Mouse (Mus musculus): ENCODE measurements around the gene Efna4. TPM values are rescaled to one million over a fixed set of nuclear protein-coding genes. Genes with fewer than 3 reads are reported as not detected.

Gene Efna4
- total RNA-seq, 4 experiments from 2014 or later: not detected

Other genes with a start within 250 kb of the Efna4 start
- 10 to 100 TPM; 15.5 to 22.2 (median 18.9) TPM for gene Rusc1, start 244.7 kb downstream of the Efna4 start, total RNA-seq (2022)
- gene Gm43738, start 236.9 kb downstream of the Efna4 start, total RNA-seq (2022): not detected
- gene Fdps, start 236.1 kb downstream of the Efna4 start, total RNA-seq (2022): 10 to 100 TPM; 25.9 to 30.1 (median 27.9) TPM
- under 1 TPM in 1 of 4 experiments, not detected in 3; 0.11 TPM for gene Pklr, start 201.9 kb downstream of the Efna4 start, total RNA-seq (2022)
- gene Hcn3, start 177.8 kb downstream of the Efna4 start, total RNA-seq (2022): under 1 TPM in 3 of 4 experiments, not detected in 1; 0.44 to 0.68 (median 0.51) TPM
- 10 to 100 TPM; 13.6 to 21.5 (median 15.1) TPM for gene Clk2, start 173.2 kb downstream of the Efna4 start, total RNA-seq (2022)
- gene Scamp3, start 160.6 kb downstream of the Efna4 start, total RNA-seq (2022): 10 to 100 TPM; 35.7 to 40.0 (median 37.3) TPM
- 10 to 100 TPM; 19.2 to 22.6 (median 20.3) TPM for gene Fam189b, start 154.9 kb downstream of the Efna4 start, total RNA-seq (2022)
- gene Gba, start 135.1 kb downstream of the Efna4 start, total RNA-seq (2022): 10 to 100 TPM; 14.4 to 21.5 (median 19.2) TPM
- 1 to 10 TPM; 1.8 to 6.1 (median 3.4) TPM for gene Thbs3, start 122.8 kb downstream of the Efna4 start, total RNA-seq (2022)
- gene Mtx1, start 110.9 kb downstream of the Efna4 start, total RNA-seq (2022): 10 to 100 TPM; 32.0 to 44.5 (median 38.3) TPM
- 1 to 10 TPM in 1 of 4 experiments, under 1 TPM in 3; 0.24 to 1.0 (median 0.52) TPM for gene Muc1, start 109.0 kb downstream of the Efna4 start, total RNA-seq (2022)
- gene Krtcap2, start 92.1 kb downstream of the Efna4 start, total RNA-seq (2022): 10 to 100 TPM; 64.7 to 88.3 (median 74.6) TPM
- under 1 TPM; 0.10 to 0.45 (median 0.11) TPM for gene Trim46, start 91.7 kb downstream of the Efna4 start, total RNA-seq (2022)
- gene Dpm3, start 78.7 kb downstream of the Efna4 start, total RNA-seq (2022): 10 to 100 TPM; 15.9 to 28.8 (median 19.6) TPM
- 1 to 10 TPM; 6.3 to 9.0 (median 7.7) TPM for gene Slc50a1, start 67.5 kb downstream of the Efna4 start, total RNA-seq (2022)
- 10 to 100 TPM in 1 of 4 experiments, 1 to 10 TPM in 3; 8.7 to 10.8 (median 8.8) TPM for gene Efna1, start 56.9 kb downstream of the Efna4 start, total RNA-seq (2022)
- not detected for gene Efna3, start 15.1 kb downstream of the Efna4 start, total RNA-seq (2022)
- gene Adam15, start 12.0 kb upstream of the Efna4 start, total RNA-seq (2022): 10 to 100 TPM; 13.0 to 17.0 (median 16.4) TPM
- under 1 TPM in 1 of 4 experiments, not detected in 3; 0.13 TPM for gene Dcst2, start 23.9 kb upstream of the Efna4 start, total RNA-seq (2022)
- not detected for gene Dcst1, start 27.2 kb upstream of the Efna4 start, total RNA-seq (2022)
- gene Zbtb7b, start 56.7 kb upstream of the Efna4 start, total RNA-seq (2022): 10 to 100 TPM; 24.0 to 29.5 (median 27.7) TPM
- 1 to 10 TPM in 1 of 4 experiments, not detected in 3; 2.8 TPM for gene Lenep, start 64.8 kb upstream of the Efna4 start, total RNA-seq (2022)
- 10 to 100 TPM; 37.8 to 46.1 (median 41.6) TPM for gene Flad1, start 73.8 kb upstream of the Efna4 start, total RNA-seq (2022)
- gene Cks1b, start 80.4 kb upstream of the Efna4 start, total RNA-seq (2022): 1 to 10 TPM; 2.3 to 3.4 (median 2.6) TPM
- gene Shc1, start 80.4 kb upstream of the Efna4 start, total RNA-seq (2022): 10 to 100 TPM; 14.1 to 20.6 (median 17.7) TPM
- 10 to 100 TPM in 3 of 4 experiments, 1 to 10 TPM in 1; 9.2 to 12.3 (median 10.1) TPM for gene Pygo2, start 92.2 kb upstream of the Efna4 start, total RNA-seq (2022)
- 100 to 1,000 TPM; 248 to 302 (median 260) TPM for gene Pbxip1, start 98.7 kb upstream of the Efna4 start, total RNA-seq (2022)
- gene Pmvk, start 116.5 kb upstream of the Efna4 start, total RNA-seq (2022): 1 to 10 TPM; 4.8 to 8.6 (median 6.6) TPM
- 1 to 10 TPM; 1.3 to 2.3 (median 1.8) TPM for gene Kcnn3, start 182.1 kb upstream of the Efna4 start, total RNA-seq (2022)